Mouse (Mus musculus) embryo, embryonic 10 days (tissue): Measurements from ENCODE around the gene Pp2d1.

Experiments
- DNase-seq: peaks from one replicate; pipeline ENCODE4 v3.0.0-alpha.2; 2015; ENCODE audit warnings: low spot score

The Pp2d1 gene

GRCm38 (mm10) chr17:53566161-53566918, 27.1 kb upstream of the Pp2d1 start, which contains the start of gene Kat2b:
Gene Kat2b (plus strand): TSS chr17:53566861.
- peak; percentile 57 for DNase-seq

- no peak for DNase-seq
These were observed 25.6 kb upstream of the Pp2d1 start for GRCm38 (mm10) chr17:53564837-53565236.

- DNase-seq: no peak
These were observed 22.3 kb upstream of the Pp2d1 start for GRCm38 (mm10) chr17:53561458-53562029.

GRCm38 (mm10) chr17:53559646-53560045, 20.4 kb upstream of the Pp2d1 start:
- no peak for DNase-seq

GRCm38 (mm10) chr17:53557443-53557842, 18.2 kb upstream of the Pp2d1 start:
- no peak for DNase-seq

GRCm38 (mm10) chr17:53554813-53555212, 15.6 kb upstream of the Pp2d1 start:
- no peak for DNase-seq

- peak; percentile 21 for DNase-seq
These were observed 14.8 kb upstream of the Pp2d1 start for GRCm38 (mm10) chr17:53554088-53554487.

- DNase-seq: no peak
These were observed 12.4 kb upstream of the Pp2d1 start for GRCm38 (mm10) chr17:53551306-53552299.

- no peak for DNase-seq
These were observed 4.5 kb upstream of the Pp2d1 start for GRCm38 (mm10) chr17:53543591-53544324.

- no peak for DNase-seq
These were observed 3.3 kb upstream of the Pp2d1 start for GRCm38 (mm10) chr17:53542536-53542935.

- no peak for DNase-seq
These were observed 6.8 kb downstream of the Pp2d1 start for GRCm38 (mm10) chr17:53532425-53532824.

GRCm38 (mm10) chr17:53531160-53531559, 8.1 kb downstream of the Pp2d1 start:
- DNase-seq: no peak

- no peak for DNase-seq
These were observed 11.2 kb downstream of the Pp2d1 start for GRCm38 (mm10) chr17:53528034-53528433.

GRCm38 (mm10) chr17:53520509-53520908, 18.7 kb downstream of the Pp2d1 start:
- DNase-seq: no peak

GRCm38 (mm10) chr17:53519364-53519763, 19.9 kb downstream of the Pp2d1 start:
- no peak for DNase-seq

- peak; percentile 32 for DNase-seq
These were observed 26.8 kb downstream of the Pp2d1 start for GRCm38 (mm10) chr17:53512311-53512951.

- DNase-seq: no peak
These were observed 36.3 kb downstream of the Pp2d1 start for GRCm38 (mm10) chr17:53502966-53503365.

- no peak for DNase-seq
These were observed 50.3 kb downstream of the Pp2d1 start for GRCm38 (mm10) chr17:53489007-53489378.

- DNase-seq: no peak
These were observed 50.8 kb downstream of the Pp2d1 start for GRCm38 (mm10) chr17:53488291-53489006.

GRCm38 (mm10) chr17:53480433-53480832, 58.8 kb downstream of the Pp2d1 start:
- DNase-seq: no peak
